Mouse (Mus musculus) heart, embryonic 10.5 days (tissue): ENCODE measurements around the gene Gm7903. TPM values are rescaled to one million over a fixed set of nuclear protein-coding genes. Genes with fewer than 3 reads are reported as not detected.
"Not testable (repeated sequence)": the region's sequence is repeated elsewhere in the genome, so short reads cannot be mapped to it uniquely, and the experiment has no call there.

Experiments used
- DNase-seq: peaks from one replicate; pipeline ENCODE4 v3.0.0-alpha.2; 2017; ENCODE audit warnings: low spot score
- H3K27ac ChIP-seq: fragments of 300-500 bp; sonication (generic); 2 replicates; pipeline ENCODE4 v1.5.1; 2016; ENCODE audit warnings: mild to moderate bottlenecking
- H3K27me3 ChIP-seq: fragments of 300-500 bp; sonication (generic); 2 replicates; pipeline ENCODE4 v1.6.1; 2016; ENCODE audit warnings: mild to moderate bottlenecking; ENCODE audit not compliant: poor library complexity, insufficient read depth, severe bottlenecking
- H3K36me3 ChIP-seq: fragments of 300-500 bp; sonication (generic); 2 replicates; pipeline ENCODE4 v1.6.1; 2016; ENCODE audit warnings: mild to moderate bottlenecking, moderate library complexity
- H3K4me1 ChIP-seq: fragments of 300-500 bp; sonication (generic); 2 replicates; pipeline ENCODE4 v1.6.1; 2016; ENCODE audit warnings: mild to moderate bottlenecking
- H3K4me3 ChIP-seq: fragments of 300-500 bp; sonication (generic); 2 replicates; pipeline ENCODE4 v1.5.1; 2016; ENCODE audit warnings: mild to moderate bottlenecking, moderate library complexity
- H3K9me3 ChIP-seq: fragments of 300-500 bp; sonication (generic); 2 replicates; pipeline ENCODE4 v1.6.1; 2016; ENCODE audit warnings: mild to moderate bottlenecking, moderate library complexity
- WGBS: fragments of 180-500 bp; shearing (Covaris S2); methylation state at CpG from one replicate; pipeline ENCODE4 v1.1.7; 2016; 5-methylcytosine and 5-hydroxymethylcytosine counted together
- polyA plus RNA-seq: library from polyadenylated mRNA; unstranded; fragments of >200 nt; fragmentation: Nextera tagmentation; extraction: Ambion mirVana; gene quantifications from 2 replicates; pipeline ENCODE4 v1.2.1, GENCODE M21; 2016

The Gm7903 gene
- not detected in 2 replicates for polyA plus RNA-seq

- H3K4me3 ChIP-seq, DNase-seq, H3K27me3 ChIP-seq, H3K9me3 ChIP-seq, H3K27ac ChIP-seq, H3K36me3 ChIP-seq, H3K4me1 ChIP-seq: not testable (repeated sequence)
- whole genome bisulfite sequencing: no CpG with 5 or more reads among the region's 15 CpGs
Observed at GRCm38 (mm10) chrX:135433535-135433934, at the start of gene Gm7903. Gene Gm7903 (plus strand): TSS chrX:135433835.

GRCm38 (mm10) chrX:135403578-135403977 is 30.1 kb upstream of the Gm7903 start:
- not testable (repeated sequence) for H3K4me3 ChIP-seq, H3K4me1 ChIP-seq, H3K27ac ChIP-seq, H3K36me3 ChIP-seq, H3K9me3 ChIP-seq, H3K27me3 ChIP-seq, DNase-seq
- WGBS: no CpG with 5 or more reads among the region's 3 CpGs

DNA sequence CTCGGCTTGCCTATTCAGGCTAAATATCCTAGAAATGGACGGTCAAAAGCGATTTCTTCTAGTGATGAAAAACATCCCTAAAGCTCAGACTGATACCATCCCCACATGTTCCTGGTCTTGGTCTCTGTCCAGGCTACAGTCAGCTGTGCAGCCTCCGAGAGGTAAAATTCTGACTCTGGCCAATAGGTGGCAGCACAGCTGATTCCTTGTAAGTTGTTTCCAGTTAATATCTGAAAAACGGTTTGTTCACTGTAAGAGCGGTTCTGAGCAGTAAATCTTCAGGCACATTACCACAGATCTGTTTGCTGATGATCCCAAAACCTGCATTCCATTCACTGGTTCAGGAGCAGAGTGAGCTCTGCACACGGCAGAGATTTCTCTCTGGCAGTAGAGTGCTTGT is 12.4 kb upstream of the Gm7903 start:
- H3K36me3 ChIP-seq: not testable (repeated sequence)

DNA sequence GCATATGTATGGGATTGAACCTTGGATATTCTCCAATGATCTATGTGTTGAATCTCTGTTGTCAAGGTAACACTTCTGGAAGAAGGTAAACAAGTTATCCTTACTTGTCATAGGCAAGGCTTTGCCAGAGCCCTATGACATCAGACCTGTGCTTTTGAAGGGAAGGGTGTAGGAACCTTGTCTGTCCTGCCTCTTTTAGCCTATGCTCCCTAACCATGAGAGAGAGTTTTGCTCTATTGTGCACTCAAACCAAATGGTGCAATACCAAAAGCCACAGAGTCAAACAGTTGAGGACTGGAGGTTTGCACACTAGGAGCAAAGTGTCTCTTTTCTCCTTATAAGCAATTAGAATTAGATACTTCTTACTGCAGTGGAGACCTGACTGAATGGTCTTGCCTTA is 11.8 kb upstream of the Gm7903 start:
- H3K4me1 ChIP-seq, H3K27me3 ChIP-seq: not testable (repeated sequence)

More for the DNA sequence above, 12.4 kb upstream of the Gm7903 start:
- H3K4me3 ChIP-seq, DNase-seq, H3K4me1 ChIP-seq, H3K27ac ChIP-seq, H3K27me3 ChIP-seq, H3K9me3 ChIP-seq: not testable (repeated sequence)
- 41% methylated on average over 4 of the region's 7 CpGs for WGBS

DNA sequence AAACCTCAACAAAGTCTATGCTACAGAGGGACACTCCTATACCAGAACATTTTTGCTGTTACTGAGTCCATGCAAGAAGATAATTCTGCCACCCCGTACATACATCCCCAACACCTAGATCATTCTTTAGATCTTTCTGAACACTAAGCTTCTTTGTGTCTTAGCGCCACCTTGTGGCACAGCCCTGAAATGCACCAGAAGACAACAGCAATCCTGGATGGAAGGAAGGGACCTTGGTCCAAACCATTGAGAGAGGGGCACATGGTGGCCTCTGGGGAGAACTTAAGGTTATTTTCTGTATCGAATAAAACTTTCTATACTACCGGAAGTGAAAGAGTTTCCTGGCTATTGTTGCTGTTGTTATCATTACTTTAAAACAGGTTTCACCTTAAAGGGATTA is 11.2 kb upstream of the Gm7903 start:
- H3K36me3 ChIP-seq, H3K27me3 ChIP-seq, H3K4me3 ChIP-seq, H3K4me1 ChIP-seq, H3K9me3 ChIP-seq, DNase-seq, H3K27ac ChIP-seq: not testable (repeated sequence)
- no CpG with 5 or more reads among the region's 4 CpGs for WGBS

More for the DNA sequence above, 11.8 kb upstream of the Gm7903 start:
- H3K4me3 ChIP-seq, DNase-seq, H3K27ac ChIP-seq, H3K9me3 ChIP-seq, H3K36me3 ChIP-seq: not testable (repeated sequence)

DNA sequence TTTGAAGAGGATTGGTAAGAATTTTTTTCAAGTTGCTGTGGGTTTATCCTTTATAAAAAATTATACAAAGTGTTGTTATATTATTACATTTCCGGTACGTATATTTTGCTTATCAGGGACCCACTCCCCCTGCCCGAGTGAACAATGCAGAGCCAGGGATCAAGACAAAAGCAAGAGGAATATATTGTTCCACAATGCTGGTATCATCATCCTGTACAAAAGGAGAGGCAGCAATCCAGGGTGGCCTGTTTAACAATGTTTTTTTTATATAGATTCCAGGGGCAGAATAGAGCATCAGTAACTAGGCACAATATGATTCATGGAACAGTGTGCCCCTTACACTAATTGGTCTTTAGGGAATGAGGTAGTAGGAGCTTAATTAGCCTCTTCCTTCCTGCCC is 30.5 kb downstream of the Gm7903 start:
- not testable (repeated sequence) for H3K27me3 ChIP-seq, H3K36me3 ChIP-seq, H3K4me1 ChIP-seq, H3K4me3 ChIP-seq, H3K9me3 ChIP-seq, H3K27ac ChIP-seq, DNase-seq
- WGBS: no CpG with 5 or more reads among the region's 3 CpGs

DNA sequence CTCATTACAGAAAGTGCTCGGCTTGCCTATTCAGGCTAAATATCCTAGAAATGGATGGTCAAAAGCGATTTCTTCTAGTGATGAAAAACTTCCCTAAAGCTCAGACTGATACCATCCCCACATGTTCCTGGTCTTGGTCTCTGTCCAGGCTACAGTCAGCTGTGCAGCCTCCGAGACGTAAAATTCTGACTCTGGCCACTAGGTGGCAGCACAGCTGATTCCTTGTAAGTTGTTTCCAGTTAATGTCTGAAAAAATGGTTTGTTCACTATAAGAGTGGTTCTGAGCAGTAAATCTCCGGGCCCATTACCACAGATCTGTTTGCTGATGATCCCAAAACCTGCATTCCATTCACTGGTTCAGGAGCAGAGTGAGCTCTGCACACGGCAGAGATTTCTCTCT is 48.3 kb downstream of the Gm7903 start:
- H3K36me3 ChIP-seq, H3K4me1 ChIP-seq, H3K27me3 ChIP-seq, H3K9me3 ChIP-seq, H3K4me3 ChIP-seq, H3K27ac ChIP-seq, DNase-seq: not testable (repeated sequence)
- WGBS: no CpG with 5 or more reads among the region's 6 CpGs

GRCm38 (mm10) chrX:135483183-135483582 is 49.5 kb downstream of the Gm7903 start:
- not testable (repeated sequence) for H3K27me3 ChIP-seq, H3K27ac ChIP-seq, H3K4me3 ChIP-seq, H3K36me3 ChIP-seq, H3K9me3 ChIP-seq, DNase-seq, H3K4me1 ChIP-seq
- no CpG with 5 or more reads among the region's 3 CpGs for WGBS

Other genes starting within 250 kb of the Gm7903 start
- gene Tceal6, start 223.1 kb upstream of the Gm7903 start, polyA plus RNA-seq: 2.2 and 2.3 TPM in 2 replicates
- gene Pramel3, start 131.5 kb upstream of the Gm7903 start, polyA plus RNA-seq: not detected in 2 replicates
- gene Gm5128, start 60.6 kb upstream of the Gm7903 start, polyA plus RNA-seq: not detected in 2 replicates
- not detected in 2 replicates for gene AV320801, start 60.8 kb downstream of the Gm7903 start, polyA plus RNA-seq
- 0.25 and 0.38 TPM in 2 replicates for gene Nxf7, start 164.9 kb downstream of the Gm7903 start, polyA plus RNA-seq
- not detected in 2 replicates for gene Prame, start 193.9 kb downstream of the Gm7903 start, polyA plus RNA-seq